Mouse (Mus musculus) G1E (cell line): ENCODE data around the gene Adk.

ENCODE experiments used
- CTCF ChIP-seq: IDR thresholded peaks from 2 replicates; pipeline ENCODE4 v1.5.1; 2012; ENCODE audit warnings: low read depth, low read length, inconsistent platforms, mixed read lengths
- GATA1 ChIP-seq: IDR thresholded peaks from 2 replicates; pipeline ENCODE4 v1.6.1; 2012; ENCODE audit warnings: borderline replicate concordance, low read length, inconsistent platforms, mixed read lengths
- GATA2 ChIP-seq: IDR thresholded peaks from 2 replicates; pipeline ENCODE4 v1.6.1; 2012; ENCODE audit warnings: low read depth, low read length, inconsistent platforms, borderline replicate concordance
- POLR2AphosphoS5 ChIP-seq: IDR thresholded peaks from 2 replicates; pipeline ENCODE4 v1.6.1; 2012; ENCODE audit warnings: low read depth, low read length, inconsistent platforms; ENCODE audit not compliant: insufficient replicate concordance
- TAL1 ChIP-seq: conservative IDR thresholded peaks from 2 replicates; pipeline ENCODE4 v1.6.1; 2012; ENCODE audit warnings: low read depth, low read length, inconsistent platforms, mixed read lengths

- TF ChIP-seq CTCF = no peak
- TF ChIP-seq GATA1 = no peak
- TF ChIP-seq TAL1 = no peak
- TF ChIP-seq POLR2AphosphoS5 = no peak
- no peak for TF ChIP-seq GATA2
These were observed 406.3 kb downstream of the Adk start for GRCm38 (mm10) chr14:21458696-21459095.
